Mouse (Mus musculus) heart, adult 2 months (tissue): ENCODE measurements at regions not wholly inside any gene's neighbourhood (a gene's known extent, or its start where the extent isn't known, plus 50 kb on each side); places are given as distances from the start of the nearest gene placed in this dataset.

Source experiments
- DNase-seq, 2 experiments: peaks; one replicate each; pipeline ENCODE4 v3.0.0; 2021
- H3K27ac ChIP-seq: fragments of 200-600 bp; 2 replicates; pipeline ENCODE4 v1.8.1; 2022
- H3K27me3 ChIP-seq: fragments of 200-500 bp; 2 replicates; pipeline ENCODE4 v1.6.1; 2012; ENCODE audit warnings: mild to moderate bottlenecking, low read length, inconsistent platforms, mixed read lengths; ENCODE audit not compliant: control insufficient read depth, insufficient read depth
- H3K36me3 ChIP-seq: fragments of 200-500 bp; 2 replicates; pipeline ENCODE4 v1.6.1; 2012; ENCODE audit warnings: low read length, inconsistent platforms; ENCODE audit not compliant: control insufficient read depth, insufficient read depth
- H3K4me1 ChIP-seq: fragments of 200-500 bp; 2 replicates; pipeline ENCODE4 v1.6.1; 2011; ENCODE audit warnings: low read length; ENCODE audit not compliant: control insufficient read depth, insufficient read depth
- H3K4me3 ChIP-seq: fragments of 200-600 bp; 2 replicates; pipeline ENCODE4 v1.8.1; 2022
- H3K79me2 ChIP-seq: fragments of 200-500 bp; replicated peaks from 2 replicates; pipeline ENCODE4 v1.6.1; 2012; ENCODE audit warnings: mild to moderate bottlenecking, inconsistent platforms, low read length, moderate library complexity, mixed read lengths; ENCODE audit not compliant: control insufficient read depth, insufficient read depth
- H3K9ac ChIP-seq: fragments of 200-500 bp; 2 replicates; pipeline ENCODE4 v1.6.1; 2012; ENCODE audit warnings: low read depth, mild to moderate bottlenecking, control low read depth, inconsistent platforms, low read length, mixed read lengths
- CTCF ChIP-seq: fragments of 200-600 bp; IDR thresholded peaks from 2 replicates; pipeline ENCODE4 v1.8.1; 2022; ENCODE audit warnings: antibody characterized with exemption, mild to moderate bottlenecking, moderate library complexity
- EP300 ChIP-seq: fragments of 200-500 bp; IDR thresholded peaks from 2 replicates; pipeline ENCODE4 v1.6.1; 2011; ENCODE audit warnings: low read depth, low read length, control low read depth; ENCODE audit not compliant: insufficient read depth
- POLR2A ChIP-seq: fragments of 200-500 bp; IDR thresholded peaks from 2 replicates; pipeline ENCODE4 v1.6.1; 2011; ENCODE audit warnings: mild to moderate bottlenecking, low read depth, low read length, control low read depth; ENCODE audit not compliant: insufficient read depth
- WGBS: fragments of 180-500 bp; shearing (Covaris S2); methylation state at CpG from one replicate; pipeline ENCODE4 v1.1.7; 2018; 5-methylcytosine and 5-hydroxymethylcytosine counted together
- intact Hi-C: fragments of 180-260 bp; cut with DNase I; formaldehyde crosslinking; loops from one replicate; pipeline ENCODE4 v1.15.1; 2025

DNA sequence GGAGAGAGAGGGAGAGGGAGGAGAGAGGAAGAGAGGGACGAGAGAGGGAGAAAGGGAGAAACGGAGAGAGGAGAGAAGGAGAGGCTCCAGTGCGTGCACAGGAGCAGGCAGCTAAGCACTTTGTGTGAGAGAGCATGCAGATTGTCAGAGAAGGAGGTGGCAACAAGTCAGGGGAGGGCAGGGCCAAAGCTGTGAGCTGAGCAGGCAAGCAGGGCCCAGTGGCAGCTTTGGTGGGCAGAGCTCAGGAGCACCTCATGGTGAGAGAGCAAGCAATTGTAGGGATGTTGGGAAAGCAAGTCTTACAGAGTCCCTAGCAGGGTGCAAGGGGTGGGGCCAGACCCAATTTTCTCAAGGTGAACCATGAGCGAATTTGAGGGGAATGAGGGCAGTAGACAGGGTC lies 234.3 kb upstream of the Hey2 start:
- TF ChIP-seq CTCF (no peak), EP300 (no peak), POLR2A (no peak)
- H3K27ac ChIP-seq = no peak overlapping the region
- no peak overlapping the region for H3K4me3 ChIP-seq
- H3K4me1 ChIP-seq = no peaks in the 10 kb centered on the region
- intact Hi-C loops = no loop called here
- no peaks in the 10 kb centered on the region for H3K36me3 ChIP-seq
- H3K27me3 ChIP-seq = no peaks in the 10 kb centered on the region
- no peak overlapping the region for H3K9ac ChIP-seq
- WGBS = 50% methylated on average over 4 of the region's 4 CpGs
- DNase-seq = no peak
- H3K79me2 ChIP-seq = no peaks in the 10 kb centered on the region

GRCm38 (mm10) chr10:31076415-31076814 lies 233.8 kb upstream of the Hey2 start:
- Histone ChIP-seq H3K4me1 (no peaks in the 10 kb centered on the region), H3K4me3 (no peak overlapping the region), H3K27ac (no peak overlapping the region), H3K27me3 (no peaks in the 10 kb centered on the region), H3K36me3 (no peaks in the 10 kb centered on the region), H3K79me2 (no peaks in the 10 kb centered on the region), H3K9ac (no peak overlapping the region)
- TF ChIP-seq POLR2A (no peak), CTCF (no peak), EP300 (no peak)
- 69% methylated on average over 8 of the region's 8 CpGs for WGBS
- intact Hi-C loops = no loop called here
- DNase-seq = no peak

DNA sequence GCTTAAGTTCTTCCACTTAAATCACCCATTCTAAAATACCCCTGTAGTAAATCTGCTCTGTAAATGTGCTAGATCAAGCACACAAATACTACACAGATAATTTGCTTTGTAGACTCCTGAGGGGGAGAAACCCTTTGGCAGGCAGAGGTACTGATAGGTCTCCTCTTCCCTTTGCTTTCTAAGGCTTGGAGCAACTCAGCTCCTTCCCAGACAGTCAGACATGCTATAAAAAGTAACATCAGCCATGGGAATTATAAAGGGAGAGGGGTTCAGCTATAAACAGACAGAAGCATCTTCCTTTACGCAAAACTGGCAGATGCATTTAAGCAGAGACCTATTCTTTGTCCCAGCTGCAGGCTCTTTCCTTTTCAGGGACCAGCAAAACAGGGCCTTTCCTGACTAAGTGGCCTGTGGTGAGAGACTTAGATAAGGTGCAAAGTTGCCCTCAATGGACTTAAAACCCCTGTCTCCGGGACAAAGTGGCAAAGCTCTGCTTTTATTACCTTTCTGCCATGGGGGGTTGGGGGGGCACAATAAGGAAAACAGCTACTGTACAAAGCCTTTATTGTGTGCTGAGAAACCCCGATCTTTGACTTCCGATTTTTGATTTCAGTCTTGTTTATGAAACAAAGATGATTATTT lies 231.5 kb upstream of the Hey2 start:
- Histone ChIP-seq H3K4me1 (no peaks in the 10 kb centered on the region), H3K9ac (no peak overlapping the region), H3K27me3 (no peaks in the 10 kb centered on the region), H3K4me3 (no peak overlapping the region), H3K27ac (no peak overlapping the region), H3K79me2 (no peaks in the 10 kb centered on the region), H3K36me3 (no peaks in the 10 kb centered on the region)
- WGBS = 62% methylated on average over 4 of the region's 4 CpGs
- TF ChIP-seq CTCF (no peak), POLR2A (no peak), EP300 (no peak)
- intact Hi-C loops = no loop called here
- no peak for DNase-seq

DNA sequence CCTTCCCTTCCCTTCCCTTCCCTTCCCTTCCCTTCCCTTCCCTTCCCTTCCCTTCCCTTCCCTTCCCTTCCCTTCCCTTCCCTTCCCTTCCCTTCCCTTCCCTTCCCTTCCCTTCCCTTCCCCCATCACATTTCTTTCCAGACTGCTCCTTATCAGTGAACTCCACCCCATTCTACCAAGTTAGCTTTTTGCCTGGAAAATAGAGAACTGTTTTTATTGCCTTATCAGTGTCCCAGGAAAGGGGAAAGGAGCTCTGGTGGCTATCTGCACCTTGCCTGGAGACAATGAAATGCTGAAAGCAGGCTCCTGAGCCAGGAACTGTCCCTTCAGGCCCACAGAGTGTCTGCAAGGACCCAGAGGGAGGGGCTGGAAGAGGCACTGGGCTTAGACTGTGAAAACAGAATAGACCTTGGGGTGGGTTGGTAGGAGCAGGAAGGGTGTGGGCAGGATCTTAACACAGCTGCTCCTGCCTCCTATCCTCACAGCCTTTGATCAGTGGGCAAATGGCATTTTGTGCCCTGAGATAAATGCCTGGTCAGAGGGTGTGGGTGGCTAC lies 226.1 kb upstream of the Hey2 start:
- no peak overlapping the region for H3K4me3 ChIP-seq
- H3K27ac ChIP-seq = no peak overlapping the region
- DNase-seq = no peak
- H3K4me1 ChIP-seq = no peaks in the 10 kb centered on the region
- intact Hi-C loops = no loop called here
- no peaks in the 10 kb centered on the region for H3K79me2 ChIP-seq
- no peaks in the 10 kb centered on the region for H3K36me3 ChIP-seq
- no peaks in the 10 kb centered on the region for H3K27me3 ChIP-seq
- TF ChIP-seq POLR2A (no peak), EP300 (no peak), CTCF (no peak)
- no peak overlapping the region for H3K9ac ChIP-seq

DNA sequence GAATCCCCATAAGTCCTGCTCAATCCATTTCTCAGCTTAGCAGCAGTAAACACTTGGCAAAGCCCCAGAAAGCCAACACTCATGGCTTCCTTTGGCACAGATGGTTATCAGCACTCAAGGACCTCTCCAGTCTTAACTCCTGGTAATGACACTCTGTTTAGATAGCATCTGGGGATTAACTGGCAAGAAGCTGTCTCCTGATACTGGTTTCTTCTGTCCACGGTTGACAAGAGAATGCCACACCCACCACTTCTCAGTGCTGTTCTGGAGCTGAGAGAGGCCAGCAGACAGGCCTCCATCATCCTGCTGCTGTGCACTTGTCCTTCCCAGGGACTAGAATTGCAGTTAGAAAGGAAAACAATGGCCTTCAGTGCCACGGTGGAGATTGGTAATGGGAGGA lies 220.1 kb upstream of the Hey2 start:
- 35% methylated on average over 2 of the region's 2 CpGs for WGBS
- no peaks in the 10 kb centered on the region for H3K79me2 ChIP-seq
- no peaks in the 10 kb centered on the region for H3K27me3 ChIP-seq
- no peak overlapping the region for H3K4me3 ChIP-seq
- intact Hi-C loops = no loop called here
- TF ChIP-seq EP300 (no peak), POLR2A (no peak), CTCF (no peak)
- no peaks in the 10 kb centered on the region for H3K36me3 ChIP-seq
- H3K27ac ChIP-seq = no peak overlapping the region
- no peak for DNase-seq
- H3K4me1 ChIP-seq = no peaks in the 10 kb centered on the region
- H3K9ac ChIP-seq = no peak overlapping the region

- Histone ChIP-seq H3K79me2 (no peaks in the 10 kb centered on the region), H3K27me3 (no peaks in the 10 kb centered on the region), H3K4me1 (no peaks in the 10 kb centered on the region), H3K27ac (no peak overlapping the region), H3K9ac (no peak overlapping the region), H3K36me3 (no peaks in the 10 kb centered on the region), H3K4me3 (no peak overlapping the region)
- no peak for TF ChIP-seq POLR2A
- TF ChIP-seq CTCF = no peak
- TF ChIP-seq EP300 = no peak
- WGBS = 52% methylated on average over 8 of the region's 8 CpGs
- DNase-seq = no peak
- intact Hi-C loops = no loop called here
Measured at GRCm38 (mm10) chr10:31053260-31053659, 210.7 kb upstream of the Hey2 start.
